Mouse (Mus musculus) megakaryocyte, embryonic 14.5 days (primary cell): ENCODE measurements around the gene Dscam. TPM values are rescaled to one million over a fixed set of nuclear protein-coding genes. Genes with fewer than 3 reads are reported as not detected.

Experiments used
- H3K27me3 ChIP-seq: replicated peaks from 2 replicates; pipeline ENCODE3; 2012; ENCODE audit warnings: inconsistent platforms
- H3K36me3 ChIP-seq: replicated peaks from 2 replicates; pipeline ENCODE3; 2012; ENCODE audit warnings: low read length, inconsistent platforms, mixed read lengths
- H3K4me1 ChIP-seq: 2 replicates; pipeline ENCODE4 v1.6.1; 2012; ENCODE audit warnings: inconsistent platforms
- H3K4me3 ChIP-seq: replicated peaks from 2 replicates; pipeline ENCODE3; 2012; ENCODE audit warnings: moderate library complexity, mild to moderate bottlenecking, inconsistent platforms
- H3K9me3 ChIP-seq: 2 replicates; pipeline ENCODE4 v1.6.1; 2012; ENCODE audit warnings: inconsistent platforms
- FLI1 ChIP-seq: IDR thresholded peaks from 2 replicates; pipeline ENCODE4 v1.6.1; 2012; ENCODE audit warnings: low read length, inconsistent platforms, mixed read lengths
- GATA1 ChIP-seq: IDR thresholded peaks from 3 replicates; pipeline ENCODE4 v1.6.1; 2012; ENCODE audit warnings: mixed read lengths, low read length, inconsistent platforms, borderline replicate concordance
- polyA plus RNA-seq: library from polyadenylated mRNA; stranded (reverse); fragments of >175 nt; gene quantifications from 2 replicates; pipeline ENCODE4 v1.2.3, GENCODE M21; 2012; ENCODE audit warnings: low replicate concordance; ENCODE audit not compliant: insufficient read depth

Dscam gene
- polyA plus RNA-seq, 1 experiment, result not detected

DNA sequence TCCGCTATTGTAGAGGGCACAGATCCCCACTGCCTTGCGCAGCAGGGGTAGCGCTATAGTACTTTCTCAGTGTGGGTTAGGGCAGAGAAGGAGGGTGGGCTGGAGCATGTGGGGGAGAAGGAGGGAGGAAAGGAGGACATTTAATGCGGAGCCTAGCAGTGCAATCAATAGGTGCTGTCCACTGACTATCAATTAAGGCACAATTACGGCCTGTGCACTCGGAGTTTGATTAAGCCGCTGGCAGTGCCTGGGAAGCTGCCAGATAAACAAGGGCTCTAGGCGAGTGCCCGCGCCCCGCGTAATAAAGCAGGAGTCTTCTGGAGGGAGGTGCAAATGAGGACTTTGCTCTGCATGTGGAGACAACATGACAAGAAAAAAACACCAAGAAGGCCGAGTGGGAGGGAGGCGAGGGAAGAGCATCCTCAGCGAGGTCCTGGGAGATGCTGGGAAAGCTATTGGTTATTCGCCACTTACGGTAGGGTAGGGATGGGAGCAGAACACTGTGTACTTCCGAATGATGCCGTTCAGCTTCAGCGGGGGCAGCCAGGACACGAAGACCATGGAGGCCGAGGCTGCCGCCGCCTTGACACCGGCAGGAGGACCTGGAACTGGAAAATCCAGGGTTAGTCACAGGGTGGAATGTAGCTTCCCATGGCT, 497.2 kb downstream of the Dscam start:
- Histone ChIP-seq H3K4me1 (no peaks in the 10 kb centered on the region), H3K27me3 (peaks cover 2% of the 10 kb centered on the region), H3K9me3 (no peaks in the 10 kb centered on the region), H3K36me3 (no peaks in the 10 kb centered on the region), H3K4me3 (no peak overlapping the region)
- no peak for TF ChIP-seq FLI1

DNA sequence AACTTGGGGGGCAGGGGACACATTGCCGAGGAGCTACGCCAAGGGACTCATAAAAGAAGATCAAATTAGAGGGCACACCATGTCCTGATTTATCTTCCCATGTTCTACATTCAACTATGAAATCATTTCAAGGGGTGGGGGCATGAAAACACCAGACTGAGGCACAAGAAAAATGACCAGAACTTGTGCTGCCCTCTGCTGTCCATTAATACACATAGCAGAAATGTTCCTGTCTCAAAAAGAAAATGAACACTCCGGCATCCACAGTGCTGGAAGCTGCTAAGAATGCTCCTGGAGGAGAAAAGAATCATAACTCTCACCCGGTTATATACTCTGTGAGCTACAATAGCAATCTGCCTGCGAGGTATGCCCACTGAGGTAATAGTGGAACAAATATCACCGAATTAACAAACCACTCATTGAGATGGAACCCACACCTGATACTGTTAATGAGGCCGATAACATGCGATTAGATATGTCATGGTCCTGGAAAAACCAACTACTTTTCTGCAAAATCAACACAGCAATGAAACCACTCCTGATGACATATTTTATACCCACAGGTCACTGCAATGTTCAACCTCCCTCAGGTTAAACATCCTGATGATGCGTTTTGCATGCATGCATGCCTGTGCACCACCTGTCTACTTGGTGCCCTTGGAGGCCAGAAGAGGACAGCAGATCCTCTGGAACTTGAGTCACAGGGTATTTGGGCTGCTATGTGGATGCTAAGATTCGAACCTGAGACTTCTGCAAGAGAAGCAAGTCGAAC, 498.8 kb downstream of the Dscam start:
- no peak overlapping the region for H3K4me3 ChIP-seq
- no peak for TF ChIP-seq FLI1
- no peak for TF ChIP-seq GATA1
- no peaks in the 10 kb centered on the region for H3K9me3 ChIP-seq
- no peaks in the 10 kb centered on the region for H3K4me1 ChIP-seq
- H3K27me3 ChIP-seq, result peaks cover 2% of the 10 kb centered on the region
- H3K36me3 ChIP-seq, result no peaks in the 10 kb centered on the region

DNA sequence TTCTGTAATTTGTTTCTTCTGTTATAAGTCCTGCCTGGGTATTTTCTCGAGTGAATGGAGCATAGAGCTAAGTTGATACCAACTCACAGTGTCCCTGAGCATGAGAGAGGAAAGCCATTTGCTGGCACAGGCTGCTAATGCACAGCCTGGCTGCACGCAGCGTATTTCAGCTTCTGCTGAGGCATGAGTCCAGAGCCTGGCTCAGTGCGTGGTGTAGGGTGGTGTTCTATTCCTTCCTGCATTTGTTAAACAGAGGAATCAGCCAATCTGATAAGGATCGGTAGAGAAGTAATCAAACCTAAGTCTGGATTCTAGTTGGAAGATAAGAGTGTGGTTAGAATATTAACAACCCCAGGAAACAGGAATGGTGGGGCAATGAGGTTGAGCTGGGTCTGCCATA, 500.8 kb downstream of the Dscam start:
- Histone ChIP-seq H3K4me1 (no peaks in the 10 kb centered on the region), H3K27me3 (no peaks in the 10 kb centered on the region), H3K4me3 (no peak overlapping the region), H3K9me3 (no peaks in the 10 kb centered on the region), H3K36me3 (no peaks in the 10 kb centered on the region)
- TF ChIP-seq GATA1 (no peak), FLI1 (no peak)

DNA sequence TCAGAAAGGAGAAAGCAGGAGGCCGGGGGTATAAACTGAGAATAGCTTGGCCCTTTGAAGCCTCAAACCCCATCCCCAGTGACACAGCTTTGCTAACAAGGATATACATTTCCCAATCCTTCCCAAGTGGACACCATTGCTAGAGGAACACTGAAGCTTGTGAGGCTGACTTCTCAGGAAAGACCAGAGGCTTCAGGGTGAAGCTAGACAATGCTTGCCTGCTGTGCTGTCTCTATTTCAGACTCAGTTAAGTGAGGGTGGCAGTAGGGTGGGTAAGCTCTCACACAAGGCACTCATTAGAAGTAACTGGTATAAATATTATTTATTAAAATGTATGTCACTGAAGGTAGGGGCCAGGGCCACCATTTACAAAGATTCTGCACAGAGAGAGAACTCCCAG, 502.1 kb downstream of the Dscam start:
- Histone ChIP-seq H3K4me3 (no peak overlapping the region), H3K27me3 (no peaks in the 10 kb centered on the region), H3K36me3 (no peaks in the 10 kb centered on the region), H3K4me1 (no peaks in the 10 kb centered on the region), H3K9me3 (no peaks in the 10 kb centered on the region)
- TF ChIP-seq FLI1 (no peak), GATA1 (no peak)

DNA sequence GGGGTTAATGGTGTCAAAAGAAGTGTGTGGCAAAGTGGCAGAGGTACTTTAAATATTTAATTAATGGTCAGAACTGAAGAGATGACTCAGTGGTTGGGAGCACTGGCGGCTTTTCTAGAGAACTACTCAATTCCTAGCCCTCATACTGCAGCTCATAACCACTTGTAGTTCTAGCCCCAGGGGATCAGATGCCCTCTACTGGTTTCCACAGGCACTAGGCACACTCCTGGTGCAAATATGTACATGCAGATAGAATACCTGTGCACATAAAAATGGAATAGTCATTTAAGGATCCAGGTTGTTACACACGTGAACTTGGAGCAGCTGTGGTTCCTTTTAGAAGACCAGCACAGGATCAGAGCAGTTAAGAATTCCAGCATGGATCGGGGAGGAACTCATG, 509.5 kb downstream of the Dscam start:
- Histone ChIP-seq H3K9me3 (no peaks in the 10 kb centered on the region), H3K4me3 (no peak overlapping the region), H3K27me3 (no peaks in the 10 kb centered on the region), H3K4me1 (no peaks in the 10 kb centered on the region), H3K36me3 (no peaks in the 10 kb centered on the region)
- no peak for TF ChIP-seq FLI1
- TF ChIP-seq GATA1, result no peak

DNA sequence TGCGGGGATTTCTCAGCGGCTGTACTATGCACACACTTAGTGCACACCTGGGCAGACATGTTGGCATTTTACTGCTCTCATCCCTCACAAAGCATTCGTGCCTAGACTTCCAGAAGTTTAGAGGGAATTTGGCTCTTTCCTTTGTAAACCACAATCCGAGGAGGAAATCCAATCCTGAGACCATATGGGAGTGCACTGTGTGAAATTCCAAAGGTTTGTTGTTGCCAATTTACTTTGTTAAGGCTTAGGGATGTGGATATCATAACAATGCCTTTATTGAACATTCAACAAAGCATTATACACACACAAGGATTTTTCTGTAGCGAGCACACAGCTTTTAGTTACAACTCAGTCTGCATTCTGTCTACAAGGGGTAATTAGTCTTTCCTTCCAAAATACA, 511.3 kb downstream of the Dscam start:
- TF ChIP-seq GATA1, result no peak
- TF ChIP-seq FLI1, result no peak
- Histone ChIP-seq H3K4me1 (no peaks in the 10 kb centered on the region), H3K4me3 (no peak overlapping the region), H3K9me3 (no peaks in the 10 kb centered on the region; the same call in 1 of the 2 replicates), H3K36me3 (no peaks in the 10 kb centered on the region), H3K27me3 (no peaks in the 10 kb centered on the region)

DNA sequence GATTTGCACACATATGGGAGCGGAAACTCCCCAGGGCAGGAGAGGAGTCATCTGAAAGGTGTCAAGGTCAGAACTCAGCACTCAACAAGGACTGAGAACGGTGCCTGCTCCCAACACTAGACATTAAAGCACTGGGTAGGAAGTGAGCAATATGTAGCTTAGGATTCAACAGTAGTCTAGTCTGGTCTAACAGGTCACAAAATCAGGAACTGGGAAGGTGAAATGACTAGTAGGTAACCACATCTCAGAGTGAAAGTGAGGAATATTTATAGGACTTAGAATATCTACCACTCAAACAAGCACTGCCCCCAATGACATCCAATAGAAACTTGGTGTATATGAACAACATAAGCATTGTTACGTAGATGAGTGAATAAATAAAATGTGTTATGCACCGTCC, 515.0 kb downstream of the Dscam start:
- no peaks in the 10 kb centered on the region for H3K27me3 ChIP-seq

DNA sequence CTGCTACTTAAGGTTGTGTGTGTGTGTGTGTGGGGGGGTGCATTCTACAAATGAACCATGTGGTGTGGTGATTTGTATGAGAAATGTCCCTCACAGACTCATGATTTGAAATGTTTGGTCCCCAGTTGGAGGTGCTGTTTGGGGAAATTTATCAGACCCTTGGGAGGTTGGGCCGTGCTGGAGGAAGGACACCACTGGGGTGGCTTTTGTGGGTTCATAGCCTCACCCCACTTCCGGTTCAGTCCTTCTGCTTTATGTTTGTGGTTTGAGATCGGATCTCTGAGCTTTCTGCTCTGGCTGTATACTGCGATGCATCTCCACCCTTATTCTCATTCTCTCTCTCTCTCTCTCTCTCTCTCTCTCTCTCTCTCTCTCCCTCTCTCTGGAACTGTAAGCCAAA, 516.5 kb downstream of the Dscam start:
- no peak for TF ChIP-seq GATA1
- no peak for TF ChIP-seq FLI1
- Histone ChIP-seq H3K27me3 (no peaks in the 10 kb centered on the region), H3K4me1 (no peaks in the 10 kb centered on the region), H3K9me3 (peaks cover 8% of the 10 kb centered on the region), H3K36me3 (no peaks in the 10 kb centered on the region), H3K4me3 (no peak overlapping the region)

More for the DNA sequence above, 515.0 kb downstream of the Dscam start:
- Histone ChIP-seq H3K36me3 (no peaks in the 10 kb centered on the region), H3K4me1 (no peaks in the 10 kb centered on the region), H3K4me3 (no peak overlapping the region), H3K9me3 (peaks cover 8% of the 10 kb centered on the region)
- TF ChIP-seq GATA1 (no peak), FLI1 (no peak)

DNA sequence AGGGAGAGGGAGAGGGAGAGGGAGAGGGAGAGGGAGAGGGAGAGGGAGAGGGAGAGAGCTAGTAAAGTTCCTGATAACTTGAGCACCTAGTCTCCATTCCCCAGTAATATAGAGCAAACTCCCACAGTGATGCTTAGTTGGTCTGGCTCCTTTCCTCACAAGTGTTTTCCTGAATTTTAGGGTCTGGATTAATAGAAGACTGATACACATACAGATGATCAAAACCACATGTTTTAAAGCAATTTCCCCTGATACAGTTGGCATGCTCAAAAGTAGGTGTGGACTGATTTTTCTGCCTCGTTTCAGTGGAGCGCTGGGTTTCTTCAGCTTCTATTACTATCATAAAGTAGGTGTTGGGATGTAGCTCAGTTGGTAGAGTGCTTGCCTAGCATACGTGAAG, 519.1 kb downstream of the Dscam start:
- no peak overlapping the region for H3K4me3 ChIP-seq
- no peak for TF ChIP-seq GATA1
- TF ChIP-seq FLI1, result no peak
- H3K27me3 ChIP-seq, result no peaks in the 10 kb centered on the region
- H3K9me3 ChIP-seq, result peaks cover 8% of the 10 kb centered on the region
- no peaks in the 10 kb centered on the region for H3K36me3 ChIP-seq
- H3K4me1 ChIP-seq, result no peaks in the 10 kb centered on the region

DNA sequence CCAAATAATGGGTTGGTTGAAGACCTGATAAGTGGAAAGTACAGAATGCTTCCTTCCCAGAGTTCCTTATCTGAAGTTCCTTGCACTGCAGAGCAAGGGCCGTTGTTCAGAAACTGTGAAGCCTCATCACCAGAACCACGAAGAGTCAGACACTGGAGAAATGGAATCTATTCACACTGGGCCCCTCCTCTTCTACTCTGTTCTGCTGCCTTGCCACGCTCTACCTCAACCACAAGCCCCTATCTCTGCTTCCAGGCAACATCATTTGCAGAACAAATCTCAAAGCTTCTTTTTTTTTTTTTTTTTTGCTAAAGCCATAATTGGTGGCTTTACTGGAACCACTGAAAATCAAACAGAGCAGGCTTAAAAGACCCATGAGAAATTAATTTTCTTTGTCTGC, 530.5 kb downstream of the Dscam start:
- peaks cover 16% of the 10 kb centered on the region; the same call in 1 of the 2 replicates for H3K9me3 ChIP-seq

DNA sequence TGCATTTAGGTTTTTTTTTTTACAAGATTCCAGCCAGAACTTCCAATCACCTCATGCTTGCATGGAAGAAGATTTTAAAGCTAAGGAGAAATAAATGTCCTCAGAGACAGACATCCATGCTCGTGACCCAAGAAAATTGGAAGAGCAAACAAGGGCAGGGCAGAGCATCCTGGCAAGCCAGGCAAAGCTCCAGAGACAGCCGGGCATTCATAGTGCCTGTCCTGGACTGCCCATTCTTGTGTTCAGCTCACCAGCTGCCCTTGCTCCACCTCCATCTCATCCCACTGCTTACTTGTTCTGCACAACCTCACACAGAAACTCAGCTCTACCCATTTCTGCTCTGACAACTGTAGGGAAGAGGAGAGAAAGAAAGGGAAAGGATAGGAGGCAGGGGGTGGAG, 534.6 kb downstream of the Dscam start:
- no peaks in the 10 kb centered on the region for H3K4me1 ChIP-seq
- no peak overlapping the region for H3K4me3 ChIP-seq
- TF ChIP-seq GATA1, result no peak
- TF ChIP-seq FLI1, result no peak
- no peaks in the 10 kb centered on the region for H3K36me3 ChIP-seq
- H3K27me3 ChIP-seq, result no peaks in the 10 kb centered on the region
- no peaks in the 10 kb centered on the region for H3K9me3 ChIP-seq

More for the DNA sequence above, 530.5 kb downstream of the Dscam start:
- no peaks in the 10 kb centered on the region for H3K36me3 ChIP-seq
- TF ChIP-seq FLI1 (no peak), GATA1 (no peak)
- no peak overlapping the region for H3K4me3 ChIP-seq
- no peaks in the 10 kb centered on the region for H3K4me1 ChIP-seq
- H3K27me3 ChIP-seq, result no peaks in the 10 kb centered on the region
